Mouse (Mus musculus) hindbrain, embryonic 16.5 days (tissue): ENCODE measurements around the gene Nhsl1. TPM values are rescaled to one million over a fixed set of nuclear protein-coding genes. Genes with fewer than 3 reads are reported as not detected.
"Not testable (repeated sequence)": the region's sequence is repeated elsewhere in the genome, so short reads cannot be mapped to it uniquely, and the experiment has no call there.

Experiments
- ATAC-seq: fragments of 200-750 bp; cut with Nextera tagmentation; 2 replicates; pipeline ENCODE4 v1.8.0; 2017; ENCODE audit warnings: moderate TSS enrichment, moderate library complexity
- H3K27ac ChIP-seq: fragments of 300-500 bp; sonication (generic); 2 replicates; pipeline ENCODE4 v1.5.1; 2014; ENCODE audit warnings: low read depth, mild to moderate bottlenecking, control low read depth, low read length, moderate library complexity
- H3K27me3 ChIP-seq: fragments of 300-500 bp; sonication (generic); replicated peaks from 2 replicates; pipeline ENCODE4 v1.6.1; 2014; ENCODE audit warnings: low read length; ENCODE audit not compliant: control insufficient read depth, insufficient read depth
- H3K36me3 ChIP-seq: fragments of 300-500 bp; sonication (generic); 2 replicates; pipeline ENCODE4 v1.6.1; 2014; ENCODE audit warnings: mild to moderate bottlenecking, low read length, moderate library complexity, mixed read lengths; ENCODE audit not compliant: control insufficient read depth, insufficient read depth
- H3K4me1 ChIP-seq: fragments of 300-500 bp; sonication (generic); 2 replicates; pipeline ENCODE4 v1.6.1; 2014; ENCODE audit warnings: low read depth, low read length; ENCODE audit not compliant: control insufficient read depth, insufficient read depth
- H3K4me2 ChIP-seq: fragments of 300-500 bp; sonication (generic); 2 replicates; pipeline ENCODE4 v1.6.1; 2014; ENCODE audit warnings: mild to moderate bottlenecking, low read length, control low read depth, moderate library complexity
- H3K4me3 ChIP-seq: fragments of 300-500 bp; sonication (generic); 2 replicates; pipeline ENCODE4 v1.5.1; 2014; ENCODE audit warnings: mild to moderate bottlenecking, low read length, control low read depth, moderate library complexity
- H3K9ac ChIP-seq: fragments of 300-500 bp; sonication (generic); 2 replicates; pipeline ENCODE4 v1.6.1; 2014; ENCODE audit warnings: low read depth, mild to moderate bottlenecking, control low read depth, low read length, moderate library complexity
- H3K9me3 ChIP-seq: fragments of 300-500 bp; sonication (generic); 2 replicates; pipeline ENCODE4 v1.6.1; 2014; ENCODE audit warnings: mild to moderate bottlenecking, low read length, moderate library complexity; ENCODE audit not compliant: control insufficient read depth
- WGBS: fragments of 180-500 bp; shearing (Covaris S2); extraction: QIAGEN DNeasy Blood & Tissue Kit; methylation state at CpG from one replicate; pipeline ENCODE4 v1.1.7; 2014; 5-methylcytosine and 5-hydroxymethylcytosine counted together
- polyA plus RNA-seq: library from polyadenylated mRNA; unstranded; fragments of >200 nt; fragmentation: Nextera tagmentation; extraction: Ambion mirVana; gene quantifications from 2 replicates; pipeline ENCODE4 v1.2.1, GENCODE M21; 2015

Gene Nhsl1
- polyA plus RNA-seq, 1 experiment from 2014 or later = 12.8 TPM

GRCm38 (mm10) chr10:18529177-18529576 lies 210.4 kb downstream of the Nhsl1 start:
- no peak overlapping the region for H3K9ac ChIP-seq
- H3K9me3 ChIP-seq = no peaks in the 10 kb centered on the region
- ATAC-seq = no peak
- H3K36me3 ChIP-seq = peaks cover 15% of the 10 kb centered on the region
- H3K27me3 ChIP-seq = no peaks in the 10 kb centered on the region
- WGBS = 86% methylated on average over 4 of the region's 4 CpGs
- H3K4me1 ChIP-seq = peaks cover 18% of the 10 kb centered on the region
- no peak overlapping the region for H3K4me3 ChIP-seq
- H3K4me2 ChIP-seq = no peak overlapping the region
- no peak overlapping the region for H3K27ac ChIP-seq

- Histone ChIP-seq H3K36me3 (peaks cover 10% of the 10 kb centered on the region), H3K4me2 (no peak overlapping the region), H3K9ac (no peak overlapping the region), H3K9me3 (no peaks in the 10 kb centered on the region), H3K4me1 (peaks cover 16% of the 10 kb centered on the region), H3K27ac (no peak overlapping the region), H3K4me3 (no peak overlapping the region), H3K27me3 (no peaks in the 10 kb centered on the region)
- ATAC-seq = no peak
- 76% methylated on average over 4 of the region's 4 CpGs for WGBS
Measured at GRCm38 (mm10) chr10:18530161-18530560, 211.4 kb downstream of the Nhsl1 start.

- no peak for ATAC-seq
- H3K27me3 ChIP-seq = no peaks in the 10 kb centered on the region
- no peak overlapping the region for H3K4me2 ChIP-seq
- H3K27ac ChIP-seq = no peak overlapping the region
- no peaks in the 10 kb centered on the region for H3K9me3 ChIP-seq
- H3K9ac ChIP-seq = no peak overlapping the region
- WGBS = 77% methylated on average over 8 of the region's 8 CpGs
- H3K36me3 ChIP-seq = peaks cover 15% of the 10 kb centered on the region
- H3K4me1 ChIP-seq = peaks cover 4% of the 10 kb centered on the region
- no peak overlapping the region for H3K4me3 ChIP-seq
Measured at GRCm38 (mm10) chr10:18532293-18532692, 213.5 kb downstream of the Nhsl1 start.

DNA sequence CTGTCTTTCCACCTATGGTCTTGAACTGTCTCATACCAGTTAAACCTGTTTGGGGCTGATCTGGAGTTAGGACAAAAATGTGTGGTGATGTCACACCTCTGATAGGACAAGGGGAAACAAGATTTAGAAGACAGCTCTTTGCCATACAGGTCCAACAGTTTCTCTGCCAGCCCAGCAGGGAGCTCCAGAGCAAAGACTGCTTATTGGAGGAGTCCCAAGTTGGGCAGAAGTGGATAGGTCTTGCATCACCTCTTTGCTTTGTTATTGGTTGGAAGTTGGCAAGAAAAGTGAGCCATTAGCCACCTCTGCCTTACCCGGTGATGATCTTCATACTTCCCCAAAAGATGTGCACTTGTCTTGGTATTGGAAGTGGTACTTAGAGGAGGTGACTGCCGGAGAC lies 218.1 kb downstream of the Nhsl1 start:
- peaks cover 9% of the 10 kb centered on the region for H3K36me3 ChIP-seq
- no peaks in the 10 kb centered on the region for H3K4me1 ChIP-seq
- H3K4me2 ChIP-seq = no peak overlapping the region
- H3K27me3 ChIP-seq = no peaks in the 10 kb centered on the region
- no peak overlapping the region for H3K9ac ChIP-seq
- no peak for ATAC-seq
- no peak overlapping the region for H3K4me3 ChIP-seq
- 97% methylated on average over 2 of the region's 2 CpGs for WGBS
- no peaks in the 10 kb centered on the region for H3K9me3 ChIP-seq
- no peak overlapping the region for H3K27ac ChIP-seq

GRCm38 (mm10) chr10:18545309-18545708 lies 226.5 kb downstream of the Nhsl1 start:
- H3K9me3 ChIP-seq = no peaks in the 10 kb centered on the region
- H3K4me1 ChIP-seq = peaks cover 5% of the 10 kb centered on the region
- peak overlapping the region; percentile 72 for H3K4me3 ChIP-seq
- peak; percentile 8 for ATAC-seq
- H3K27ac ChIP-seq = no peak overlapping the region
- H3K36me3 ChIP-seq = no peaks in the 10 kb centered on the region
- 6% methylated on average over 13 of the region's 13 CpGs for WGBS
- H3K9ac ChIP-seq = peak overlapping the region; percentile 87
- H3K27me3 ChIP-seq = no peaks in the 10 kb centered on the region
- peak overlapping the region; percentile 96 for H3K4me2 ChIP-seq

GRCm38 (mm10) chr10:18545813-18546235 lies 227.0 kb downstream of the Nhsl1 start, which contains the start of gene Hebp2:
Gene Hebp2 (minus strand): TSS chr10:18546076.
- Histone ChIP-seq H3K27ac (peak within 1 kb of the TSS; percentile 77), H3K36me3 (no peaks in the 10 kb centered on the region), H3K4me3 (peak within 1 kb of the TSS; percentile 72), H3K4me2 (peak within 1 kb of the TSS; percentile 96), H3K9ac (peak within 1 kb of the TSS; percentile 87), H3K4me1 (peaks cover 5% of the 10 kb centered on the region), H3K9me3 (no peaks in the 10 kb centered on the region), H3K27me3 (no peaks in the 10 kb centered on the region)
- peak; percentile 91 for ATAC-seq
- 0% methylated on average over 22 of the region's 22 CpGs for WGBS

DNA sequence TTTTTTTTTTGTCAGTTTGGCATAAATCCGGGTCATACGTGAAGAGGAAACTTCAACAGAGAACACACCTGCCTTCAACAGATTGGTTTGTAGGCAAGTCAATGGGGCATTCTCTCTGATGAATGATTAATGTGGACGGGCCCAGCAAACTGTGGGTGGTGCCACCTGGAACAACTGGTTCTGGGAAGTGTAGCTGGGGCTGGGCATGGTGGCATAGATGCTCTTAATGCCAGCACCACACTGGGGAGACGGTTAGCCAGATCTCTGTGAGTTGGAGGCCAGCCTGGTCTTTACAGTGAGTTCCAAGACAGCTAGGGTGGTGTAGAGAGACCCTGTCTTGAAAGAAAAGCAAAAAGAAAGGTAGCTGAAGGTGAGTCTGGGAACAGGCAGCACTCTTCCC lies 228.6 kb downstream of the Nhsl1 start:
- Histone ChIP-seq H3K4me2 (no peak overlapping the region), H3K36me3 (no peaks in the 10 kb centered on the region), H3K4me1 (peaks cover 5% of the 10 kb centered on the region), H3K9ac (no peak overlapping the region), H3K27me3 (no peaks in the 10 kb centered on the region), H3K9me3 (no peaks in the 10 kb centered on the region), H3K4me3 (no peak overlapping the region), H3K27ac (no peak overlapping the region)
- 77% methylated on average over 4 of the region's 4 CpGs for WGBS
- no peak for ATAC-seq

- WGBS = under 1% methylated on average over 35 of the region's 35 CpGs
- Histone ChIP-seq H3K4me1 (peaks cover 5% of the 10 kb centered on the region), H3K27me3 (no peaks in the 10 kb centered on the region), H3K36me3 (no peaks in the 10 kb centered on the region), H3K9ac (peak overlapping the region; percentile 62), H3K4me3 (peak overlapping the region; percentile 48), H3K27ac (peak overlapping the region; percentile 61; the same call in 1 of the 2 replicates), H3K9me3 (no peaks in the 10 kb centered on the region), H3K4me2 (peak overlapping the region; percentile 78)
- ATAC-seq = peak; percentile 79
Measured at GRCm38 (mm10) chr10:18549321-18550216, 230.8 kb downstream of the Nhsl1 start.

GRCm38 (mm10) chr10:18559076-18559475 lies 240.3 kb downstream of the Nhsl1 start:
- H3K9ac ChIP-seq, H3K4me1 ChIP-seq, ATAC-seq, H3K4me2 ChIP-seq, H3K36me3 ChIP-seq, H3K4me3 ChIP-seq, H3K27ac ChIP-seq, H3K9me3 ChIP-seq, H3K27me3 ChIP-seq: not testable (repeated sequence)
- WGBS = 87% methylated on average over 9 of the region's 9 CpGs
